Mouse (Mus musculus) gastrocnemius, adult 18-20 months (tissue): ENCODE data around the gene Bloc1s1. TPM values are rescaled to one million over a fixed set of nuclear protein-coding genes. Genes with fewer than 3 reads are reported as not detected.

Experiments
- DNase-seq: peaks from one replicate; pipeline ENCODE4 v3.0.0; 2021; ENCODE audit warnings: low spot score
- total RNA-seq, 2 experiments: library from RNA; stranded (reverse); gene quantifications; 2 replicates each; pipeline ENCODE4 v1.2.3; 2021

Gene Bloc1s1
- total RNA-seq, 2 experiments from 2014 or later: 153 to 154 TPM

GRCm38 (mm10) chr10:128878811-128879210, 45.0 kb downstream of the Bloc1s1 start:
- DNase-seq: no peak

GRCm38 (mm10) chr10:128878291-128878690, 45.5 kb downstream of the Bloc1s1 start:
- no peak for DNase-seq

GRCm38 (mm10) chr10:128870341-128870740, 53.5 kb downstream of the Bloc1s1 start:
- DNase-seq: no peak

Other genes starting within 250 kb of the Bloc1s1 start
- 10 to 100 TPM; 27.7 to 28.3 TPM for gene Suox, start 250.0 kb downstream of the Bloc1s1 start, total RNA-seq
- 10 to 100 TPM; 90.8 to 92.1 TPM for gene Rab5b, start 227.8 kb downstream of the Bloc1s1 start, total RNA-seq
- not detected for gene Pmel, start 219.8 kb downstream of the Bloc1s1 start, total RNA-seq
- 1 to 10 TPM; 2.3 to 2.7 TPM for gene Cdk2, start 219.0 kb downstream of the Bloc1s1 start, total RNA-seq
- gene Dgka, start 179.2 kb downstream of the Bloc1s1 start, total RNA-seq: 1 to 10 TPM; 7.8 to 8.5 TPM
- gene Pym1, start 176.1 kb downstream of the Bloc1s1 start, total RNA-seq: 10 to 100 TPM; 12.0 to 12.4 TPM
- 1 to 10 TPM; 1.1 to 1.9 TPM for gene Mmp19, start 133.1 kb downstream of the Bloc1s1 start, total RNA-seq
- gene Dnajc14, start 120.0 kb downstream of the Bloc1s1 start, total RNA-seq: 10 to 100 TPM; 20.8 to 25.4 TPM
- gene Tmem198b, start 119.7 kb downstream of the Bloc1s1 start, total RNA-seq: 1 to 10 TPM; 2.1 to 2.3 TPM
- gene Sarnp, start 106.7 kb downstream of the Bloc1s1 start, total RNA-seq: 10 to 100 TPM; 26.1 to 30.7 TPM
- gene Ormdl2, start 102.4 kb downstream of the Bloc1s1 start, total RNA-seq: 1 to 10 TPM; 3.1 to 3.8 TPM
- gene Gdf11, start 32.3 kb downstream of the Bloc1s1 start, total RNA-seq: 1 to 10 TPM; 2.8 to 8.0 TPM
- gene Cd63, start 23.0 kb downstream of the Bloc1s1 start, total RNA-seq: 100 to 1,000 TPM; 101 to 160 TPM
- 1 to 10 TPM; 3.1 to 3.9 TPM for gene Rdh5, start 1.1 kb downstream of the Bloc1s1 start, total RNA-seq
- 10 to 100 TPM; 40.4 to 60.8 TPM for gene Itga7, start 9.8 kb upstream of the Bloc1s1 start, total RNA-seq
- gene Mettl7b, start 37.0 kb upstream of the Bloc1s1 start, total RNA-seq: under 1 TPM in 1 of 2 experiments, not detected in 1; 0.24 TPM
- gene Olfr9, start 65.4 kb upstream of the Bloc1s1 start, total RNA-seq: not detected
- gene Olfr763, start 86.8 kb upstream of the Bloc1s1 start, total RNA-seq: not detected
- not detected for gene Olfr764-ps1, start 115.9 kb upstream of the Bloc1s1 start, total RNA-seq
- gene Olfr765, start 126.0 kb upstream of the Bloc1s1 start, total RNA-seq: not detected
- gene Olfr766-ps1, start 144.9 kb upstream of the Bloc1s1 start, total RNA-seq: not detected
- not detected for gene Olfr767, start 158.9 kb upstream of the Bloc1s1 start, total RNA-seq
- not detected for gene Olfr768, start 175.3 kb upstream of the Bloc1s1 start, total RNA-seq
- gene Olfr769, start 193.8 kb upstream of the Bloc1s1 start, total RNA-seq: not detected
- gene Olfr770, start 215.0 kb upstream of the Bloc1s1 start, total RNA-seq: not detected
- not detected for gene Olfr771, start 240.7 kb upstream of the Bloc1s1 start, total RNA-seq